19 mouse cellular contexts compared by ENCODE assay signal in genomic region chr1:79874741-79875140, GRCm38 (mm10).
"Had no signal": no experiment of that assay in that cellular context is flagged by ENCODE, and none has a peak within 500 bp of the region (broad histone marks: within the 10 kb centered on the region; RNA-seq: fewer than 3 reads in every experiment).

No protein-coding gene starts in this region.

- H3K4me1 ChIP-seq: liver, embryonic 13.5 days; midbrain, embryonic 15.5 days had no signal

- H3K9me3 ChIP-seq: limb, embryonic 12.5 days; liver, embryonic 13.5 days; megakaryocyte, embryonic 14.5 days; midbrain, embryonic 15.5 days; neural tube, embryonic 13.5 days had no signal

- H3K27ac ChIP-seq: kidney, postnatal 0 days; limb, embryonic 12.5 days; liver, embryonic 13.5 days; macrophage; midbrain, embryonic 15.5 days; neural tube, embryonic 13.5 days; stomach, postnatal 0 days had no signal

- H3K4me2 ChIP-seq: limb, embryonic 12.5 days; liver, embryonic 13.5 days; midbrain, embryonic 11.5 days; midbrain, embryonic 15.5 days; neural tube, embryonic 13.5 days had no signal

- H3K4me3 ChIP-seq: limb, embryonic 12.5 days; liver, embryonic 13.5 days; megakaryocyte, embryonic 14.5 days; midbrain, embryonic 15.5 days; neural tube, embryonic 13.5 days had no signal

- H3K36me3 ChIP-seq: limb, embryonic 12.5 days; liver, embryonic 13.5 days; midbrain, embryonic 15.5 days; neural tube, embryonic 13.5 days had no signal

- H3K27me3 ChIP-seq: limb, embryonic 12.5 days; liver, embryonic 13.5 days; midbrain, embryonic 15.5 days; neural tube, embryonic 13.5 days had no signal

- DNase-seq: kidney, adult 2 months; kidney, postnatal 36 days; layer of hippocampus, adult 9-11 months; liver; liver, embryonic 13.5 days; liver, postnatal 0 days; right cerebral cortex, adult 18-20 months; right cerebral cortex, postnatal 25 days; thymus, adult 2 months; thymus, postnatal 25 days had no signal

- ATAC-seq: liver, postnatal 0 days; lung, postnatal 0 days; midbrain, embryonic 15.5 days had no signal

- H3K9ac ChIP-seq: limb, embryonic 12.5 days; liver, embryonic 13.5 days; liver, postnatal 0 days; midbrain, embryonic 15.5 days; neural tube, embryonic 13.5 days had no signal
